Mouse (Mus musculus) intestine, embryonic 14.5 days (tissue): Measurements from ENCODE around the gene Ptpro. TPM values are rescaled to one million over a fixed set of nuclear protein-coding genes. Genes with fewer than 3 reads are reported as not detected.

Experiments
- ATAC-seq: fragments of 200-750 bp; cut with Nextera tagmentation; replicated peaks from 2 replicates; pipeline ENCODE4 v1.8.0; 2017; ENCODE audit warnings: low read depth, moderate number of reproducible peaks, moderate TSS enrichment, moderate library complexity; ENCODE audit not compliant: low FRiP score, low TSS enrichment
- DNase-seq: peaks from one replicate; pipeline ENCODE4 v3.0.0-alpha.2; 2018; ENCODE audit warnings: low spot score
- H3K27ac ChIP-seq: fragments of 300-500 bp; sonication (generic); 2 replicates; pipeline ENCODE4 v1.5.1; 2014; ENCODE audit warnings: low read depth, mild to moderate bottlenecking, control low read depth
- H3K27me3 ChIP-seq: fragments of 300-500 bp; sonication (generic); replicated peaks from 2 replicates; pipeline ENCODE4 v1.6.1; 2014; ENCODE audit warnings: low read length, control low read depth; ENCODE audit not compliant: control insufficient read depth, insufficient read depth
- H3K36me3 ChIP-seq: fragments of 300-500 bp; sonication (generic); 2 replicates; pipeline ENCODE4 v1.6.1; 2014; ENCODE audit warnings: low read length, control low read depth; ENCODE audit not compliant: control insufficient read depth, insufficient read depth
- H3K4me1 ChIP-seq: fragments of 300-500 bp; sonication (generic); replicated peaks from 2 replicates; pipeline ENCODE4 v1.6.1; 2014; ENCODE audit warnings: low read length, control low read depth, mixed read lengths; ENCODE audit not compliant: control insufficient read depth, insufficient read depth
- H3K4me2 ChIP-seq: fragments of 300-500 bp; sonication (generic); 2 replicates; pipeline ENCODE4 v1.6.1; 2014; ENCODE audit warnings: low read length
- H3K4me3 ChIP-seq: fragments of 300-500 bp; sonication (generic); 2 replicates; pipeline ENCODE4 v1.5.1; 2014; ENCODE audit warnings: low read depth, low read length, control low read depth, mixed read lengths
- H3K9ac ChIP-seq: fragments of 300-500 bp; sonication (generic); 2 replicates; pipeline ENCODE4 v1.6.1; 2014; ENCODE audit warnings: mild to moderate bottlenecking, low read length
- H3K9me3 ChIP-seq: fragments of 300-500 bp; sonication (generic); 2 replicates; pipeline ENCODE4 v1.6.1; 2016; ENCODE audit warnings: low read length, control low read depth; ENCODE audit not compliant: control insufficient read depth
- WGBS: fragments of 180-500 bp; shearing (Covaris S2); extraction: QIAGEN DNeasy Blood & Tissue Kit; methylation state at CpG from one replicate; pipeline ENCODE4 v1.1.7; 2014; 5-methylcytosine and 5-hydroxymethylcytosine counted together
- polyA plus RNA-seq: library from polyadenylated mRNA; unstranded; fragments of >200 nt; fragmentation: Nextera tagmentation; extraction: Ambion mirVana; gene quantifications from 2 replicates; pipeline ENCODE4 v1.2.1, GENCODE M21; 2014

The Ptpro gene
- polyA plus RNA-seq, 1 experiment from 2014 or later: 3.6 TPM

DNA sequence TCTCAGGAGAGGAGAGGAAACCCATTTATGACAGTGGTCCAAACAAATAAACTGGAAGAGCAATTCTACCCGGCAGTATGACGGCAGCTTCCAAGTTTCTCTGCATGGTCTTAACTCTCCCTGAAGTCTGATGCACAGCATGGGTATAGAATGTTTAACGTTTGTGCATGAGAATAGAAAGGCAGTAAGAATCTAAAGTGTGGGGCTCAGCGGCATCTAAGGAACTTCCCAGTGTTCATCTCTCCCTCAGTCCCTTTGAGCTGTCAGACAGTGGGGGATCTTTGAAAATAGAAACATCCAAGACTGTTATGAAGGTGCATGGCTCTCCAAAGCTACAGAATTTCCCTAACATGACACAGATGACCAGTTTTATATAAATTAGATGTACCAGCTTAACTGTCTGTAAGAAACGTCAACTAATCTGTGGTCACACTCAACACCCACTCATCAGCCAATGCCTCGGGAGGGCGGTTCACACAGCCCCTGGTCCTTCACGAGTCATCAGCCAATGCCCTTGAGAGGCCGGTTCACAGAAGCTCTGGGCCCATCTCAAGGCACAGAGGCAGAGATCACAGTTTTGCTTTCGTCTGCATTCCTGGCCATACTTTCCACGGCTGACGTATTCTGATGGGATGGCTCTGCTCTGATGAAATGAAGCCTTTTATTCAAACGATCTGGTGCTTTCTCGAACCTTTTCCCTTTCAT, 257.4 kb downstream of the Ptpro start:
- 80% methylated on average over 14 of the region's 14 CpGs for WGBS

DNA sequence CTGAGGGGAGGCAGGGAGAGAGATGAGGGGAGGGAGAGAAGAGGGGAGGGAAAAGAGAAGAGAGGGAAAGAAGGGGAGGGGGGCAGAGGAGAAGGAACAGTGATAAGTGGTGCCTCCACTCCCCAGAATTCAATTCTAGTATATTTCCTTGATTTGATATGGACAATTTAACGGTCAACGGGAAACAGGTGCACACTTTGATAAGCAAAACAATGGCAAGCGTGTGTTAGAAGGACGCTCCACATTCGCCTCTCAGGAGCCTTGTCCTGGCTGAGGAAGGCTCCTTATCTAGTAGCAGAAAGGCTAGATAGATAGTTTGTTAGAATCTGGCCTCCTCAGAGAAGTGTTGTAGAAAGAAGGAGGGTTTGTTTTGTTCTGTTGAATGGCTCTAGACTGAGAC, 260.6 kb downstream of the Ptpro start:
- 71% methylated on average over 5 of the region's 5 CpGs for WGBS
- H3K36me3 ChIP-seq: peaks cover 9% of the 10 kb centered on the region; the same call in 1 of the 2 replicates

More for the DNA sequence above, 257.4 kb downstream of the Ptpro start:
- Histone ChIP-seq H3K9me3 (no peaks in the 10 kb centered on the region), H3K9ac (no peak overlapping the region), H3K27ac (no peak overlapping the region), H3K27me3 (no peaks in the 10 kb centered on the region), H3K36me3 (0 out of 2 replicates have a peak, but pooled peaks cover 5% of the 10 kb centered on the region), H3K4me1 (no peaks in the 10 kb centered on the region), H3K4me2 (no peak overlapping the region), H3K4me3 (no peak overlapping the region)
- no peak for ATAC-seq
- no peak for DNase-seq

More for the DNA sequence above, 260.6 kb downstream of the Ptpro start:
- Histone ChIP-seq H3K9ac (no peak overlapping the region), H3K27me3 (no peaks in the 10 kb centered on the region), H3K4me2 (no peak overlapping the region), H3K4me3 (no peak overlapping the region), H3K4me1 (no peaks in the 10 kb centered on the region), H3K9me3 (no peaks in the 10 kb centered on the region), H3K27ac (no peak overlapping the region)
- ATAC-seq (no peak), DNase-seq (no peak)

Other genes with a start within 250 kb of the Ptpro start
- 25.3 and 28.8 TPM in 2 replicates for gene Rerg, start 81.8 kb upstream of the Ptpro start, polyA plus RNA-seq